Mouse (Mus musculus) CH12.LX (cell line): ENCODE measurements around the gene Chrm3. TPM values are rescaled to one million over a fixed set of nuclear protein-coding genes. Genes with fewer than 3 reads are reported as not detected.

ENCODE experiments used
- DNase-seq: peaks from one replicate; pipeline ENCODE4 v3.0.0-alpha.2; 2013; ENCODE audit errors: extremely low read depth
- H3K27ac ChIP-seq: 2 replicates; pipeline ENCODE4 v1.5.1; 2012; ENCODE audit warnings: low read depth, mild to moderate bottlenecking, control low read depth, moderate library complexity; ENCODE audit not compliant: insufficient read depth
- H3K27me3 ChIP-seq: replicated peaks from 2 replicates; pipeline ENCODE3; 2012; ENCODE audit warnings: inconsistent platforms
- H3K36me3 ChIP-seq, 2 experiments: replicated peaks in 1 of 2; 2 replicates each; pipeline versions ENCODE3 to v1.6.1; 2012; ENCODE audit warnings: inconsistent platforms in 1 of 2, low read length in 1 of 2, mild to moderate bottlenecking in 1 of 2, mixed read lengths in 1 of 2, moderate library complexity in 1 of 2; ENCODE audit not compliant: control insufficient read depth in 1 of 2, insufficient read depth in 1 of 2
- H3K4me1 ChIP-seq, 2 experiments: 2 replicates each; pipeline ENCODE4 v1.6.1; 2012; ENCODE audit warnings: inconsistent platforms in 1 of 2, moderate library complexity in 1 of 2; ENCODE audit not compliant: insufficient read depth in 2 of 2, control insufficient read depth in 1 of 2
- H3K4me2 ChIP-seq: 2 replicates; pipeline ENCODE4 v1.6.1; 2012; ENCODE audit warnings: low read depth, mild to moderate bottlenecking, control low read depth; ENCODE audit not compliant: poor library complexity, insufficient read depth, severe bottlenecking
- H3K4me3 ChIP-seq, 3 experiments: fragments of 150-350 bp in 1 of 3; sonication (generic) in 1 of 3; replicated peaks in 1 of 3; 2 replicates each; pipeline versions ENCODE3 to v1.5.1; 2011 to 2012; ENCODE audit warnings: low read depth in 2 of 3, low read length in 2 of 3, mild to moderate bottlenecking in 2 of 3, moderate library complexity in 2 of 3, control low read depth in 1 of 3, improper control_type of control experiment in 1 of 3, inconsistent platforms in 1 of 3, mixed read lengths in 1 of 3; ENCODE audit not compliant: poor library complexity in 1 of 3
- H3K79me2 ChIP-seq: replicated peaks from 2 replicates; pipeline ENCODE4 v1.6.1; 2012; ENCODE audit warnings: mild to moderate bottlenecking, moderate library complexity; ENCODE audit not compliant: control insufficient read depth, poor library complexity, insufficient read depth, severe bottlenecking; ENCODE audit errors: extremely low read depth
- H3K9ac ChIP-seq: 2 replicates; pipeline ENCODE4 v1.6.1; 2012; ENCODE audit warnings: low read depth, mild to moderate bottlenecking, control low read depth, moderate library complexity; ENCODE audit not compliant: insufficient read depth
- H3K9me3 ChIP-seq: replicated peaks from 2 replicates; pipeline ENCODE3; 2012; ENCODE audit warnings: low read length, inconsistent platforms, mixed read lengths
- BHLHE40 ChIP-seq: IDR thresholded peaks from 2 replicates; pipeline ENCODE4 v1.6.1; 2011; ENCODE audit warnings: mild to moderate bottlenecking, low read depth, low read length, improper control_type of control experiment
- CHD1 ChIP-seq: IDR thresholded peaks from 2 replicates; pipeline ENCODE4 v1.6.1; 2012; ENCODE audit warnings: low read depth, low read length, improper control_type of control experiment, inconsistent platforms
- CHD2 ChIP-seq: IDR thresholded peaks from 2 replicates; pipeline ENCODE4 v1.6.1; 2011; ENCODE audit warnings: low read length, improper control_type of control experiment
- CTCF ChIP-seq, 2 experiments: IDR thresholded peaks in 1 of 2; conservative IDR thresholded peaks in 1 of 2; 2 replicates each; pipeline ENCODE4 v1.5.1; 2011 to 2012; ENCODE audit warnings: low read depth in 2 of 2, low read length in 2 of 2, improper control_type of control experiment in 1 of 2, inconsistent platforms in 1 of 2, mild to moderate bottlenecking in 1 of 2, moderate library complexity in 1 of 2
- E2F4 ChIP-seq: IDR thresholded peaks from 2 replicates; pipeline ENCODE4 v1.6.1; 2011; ENCODE audit warnings: low read depth, low read length, improper control_type of control experiment; ENCODE audit not compliant: insufficient replicate concordance
- ELF1 ChIP-seq: IDR thresholded peaks from 2 replicates; pipeline ENCODE4 v1.6.1; 2014; ENCODE audit warnings: low read depth, mild to moderate bottlenecking, inconsistent platforms, low read length, improper control_type of control experiment
- ETS1 ChIP-seq: conservative IDR thresholded peaks from 2 replicates; pipeline ENCODE4 v1.6.1; 2012; ENCODE audit warnings: low read depth, mild to moderate bottlenecking, inconsistent platforms, low read length, improper control_type of control experiment, moderate library complexity
- HCFC1 ChIP-seq: IDR thresholded peaks from 2 replicates; pipeline ENCODE4 v1.6.1; 2012; ENCODE audit warnings: low read depth, mild to moderate bottlenecking, inconsistent platforms, low read length, improper control_type of control experiment
- IRF4 ChIP-seq: IDR thresholded peaks from 2 replicates; pipeline ENCODE4 v1.6.1; 2014; ENCODE audit warnings: low read depth, mild to moderate bottlenecking, inconsistent platforms, low read length, improper control_type of control experiment
- JUND ChIP-seq: conservative IDR thresholded peaks from 2 replicates; pipeline ENCODE4 v1.6.1; 2011; ENCODE audit warnings: low read depth, low read length, improper control_type of control experiment
- MAX ChIP-seq: IDR thresholded peaks from 2 replicates; pipeline ENCODE4 v1.6.1; 2011; ENCODE audit warnings: low read length, improper control_type of control experiment
- MEF2A ChIP-seq: IDR thresholded peaks from 2 replicates; pipeline ENCODE4 v1.6.1; 2014; ENCODE audit warnings: low read depth, mild to moderate bottlenecking, inconsistent platforms, low read length, improper control_type of control experiment, borderline replicate concordance
- MXI1 ChIP-seq: IDR thresholded peaks from 2 replicates; pipeline ENCODE4 v1.6.1; 2011; ENCODE audit warnings: mild to moderate bottlenecking, low read depth, low read length, improper control_type of control experiment
- NRF1 ChIP-seq: IDR thresholded peaks from 2 replicates; pipeline ENCODE4 v1.6.1; 2014; ENCODE audit warnings: low read depth, mild to moderate bottlenecking, inconsistent platforms, low read length, improper control_type of control experiment, moderate library complexity
- PAX5 ChIP-seq: IDR thresholded peaks from 2 replicates; pipeline ENCODE4 v1.6.1; 2012; ENCODE audit warnings: low read length, inconsistent platforms, mixed read lengths
- POLR2A ChIP-seq: IDR thresholded peaks from 2 replicates; pipeline ENCODE4 v1.6.1; 2011; ENCODE audit warnings: low read depth, mild to moderate bottlenecking, improper control_type of control experiment, low read length
- POLR2AphosphoS2 ChIP-seq: IDR thresholded peaks from 2 replicates; pipeline ENCODE4 v1.6.1; 2011; ENCODE audit warnings: low read depth, low read length, improper control_type of control experiment
- SIN3A ChIP-seq: IDR thresholded peaks from 2 replicates; pipeline ENCODE4 v1.6.1; 2012; ENCODE audit warnings: low read length, improper control_type of control experiment, inconsistent platforms
- TBP ChIP-seq: conservative IDR thresholded peaks from 2 replicates; pipeline ENCODE4 v1.6.1; 2011; ENCODE audit warnings: low read depth, low read length, improper control_type of control experiment
- UBTF ChIP-seq: IDR thresholded peaks from 2 replicates; pipeline ENCODE4 v1.6.1; 2012; ENCODE audit warnings: low read depth, mild to moderate bottlenecking, inconsistent platforms, low read length, improper control_type of control experiment, moderate library complexity
- USF2 ChIP-seq: conservative IDR thresholded peaks from 2 replicates; pipeline ENCODE4 v1.6.1; 2011; ENCODE audit warnings: low read depth, low read length, improper control_type of control experiment
- ZC3H11A ChIP-seq: IDR thresholded peaks from 2 replicates; pipeline ENCODE4 v1.6.1; 2012; ENCODE audit warnings: low read depth, mild to moderate bottlenecking, inconsistent platforms, low read length, improper control_type of control experiment
- ZKSCAN1 ChIP-seq: IDR thresholded peaks from 2 replicates; pipeline ENCODE4 v1.6.1; 2012; ENCODE audit warnings: low read depth, inconsistent platforms, low read length, improper control_type of control experiment, borderline replicate concordance
- ZMIZ1 ChIP-seq: IDR thresholded peaks from 2 replicates; pipeline ENCODE4 v1.6.1; 2012; ENCODE audit warnings: low read depth, mild to moderate bottlenecking, inconsistent platforms, low read length, improper control_type of control experiment
- dilution Hi-C: fragments of 300-500 bp; cut with MboI; formaldehyde crosslinking; loops from 2 replicates; pipeline ENCODE4 v1.14.3; 2020; ENCODE audit warnings: low sequenced_read_pairs; ENCODE audit not compliant: extremely low pct_unique_long_range_greater_than_20kb, extremely low pct_ligation_motif_present
- in situ Hi-C: fragments of 300-500 bp; cut with MboI; formaldehyde crosslinking; loops from 3 replicates; pipeline ENCODE4 v1.14.3; 2019; ENCODE audit warnings: low sequenced_read_pairs, low pct_ligation_motif_present, low pct_unique_long_range_greater_than_20kb, mixed read lengths
- polyA plus RNA-seq: library from polyadenylated mRNA; unstranded; fragments of >175 nt; gene quantifications from 2 replicates; pipeline ENCODE4 v1.2.1, GENCODE M21; 2012; ENCODE audit warnings: low read depth; ENCODE audit not compliant: insufficient read length
- total RNA-seq, 2 experiments: library from RNA; depleted of rRNA; stranded (reverse); fragments of 300-350 nt in 1 of 2; fragments of >200 nt in 1 of 2; gene quantifications; 2 replicates each; pipeline ENCODE4 v1.2.3; 2012 to 2014

The Chrm3 gene
- total and polyA plus RNA-seq, 3 experiments: not detected

- in situ Hi-C loops: no loop called here
- H3K9me3 ChIP-seq: peaks cover 2% of the 10 kb centered on the region
- no peak overlapping the region for H3K4me2 ChIP-seq
- no peak overlapping the region for H3K4me3 ChIP-seq
- dilution Hi-C loops: no loop called here
- no peak for TF ChIP-seq ZMIZ1
- TF ChIP-seq CHD1: no peak
- TF ChIP-seq UBTF: no peak
- TF ChIP-seq ETS1: no peak
- no peak for TF ChIP-seq IRF4
- TF ChIP-seq MEF2A: no peak
- no peak for TF ChIP-seq ZKSCAN1
- no peak for TF ChIP-seq MXI1
- no peak for TF ChIP-seq BHLHE40
- no peak for TF ChIP-seq POLR2A
- TF ChIP-seq JUND: no peak
- no peaks in the 10 kb centered on the region for H3K36me3 ChIP-seq
- no peaks in the 10 kb centered on the region for H3K27me3 ChIP-seq
- H3K9ac ChIP-seq: no peak overlapping the region
- DNase-seq: no peak
- H3K4me1 ChIP-seq: no peaks in the 10 kb centered on the region
- no peak overlapping the region for H3K27ac ChIP-seq
- no peaks in the 10 kb centered on the region for H3K79me2 ChIP-seq
Measured at GRCm38 (mm10) chr13:10053301-10053889, 307.3 kb downstream of the Chrm3 start.

- no peaks in the 10 kb centered on the region for H3K36me3 ChIP-seq
- peaks cover 2 to 7% of the 10 kb centered on the region in 2 experiments; a peak in 3 of 4 replicates for H3K4me1 ChIP-seq
- H3K4me2 ChIP-seq: no peak overlapping the region
- dilution Hi-C loops (no loop called here), in situ Hi-C loops (no loop called here)
- no peaks in the 10 kb centered on the region for H3K79me2 ChIP-seq
- TF ChIP-seq MXI1: no peak
- no peak for TF ChIP-seq ELF1
- no peak for TF ChIP-seq USF2
- no peak for TF ChIP-seq NRF1
- no peak for TF ChIP-seq SIN3A
- TF ChIP-seq E2F4: no peak
- no peak for TF ChIP-seq HCFC1
- no peak for TF ChIP-seq PAX5
- no peak for TF ChIP-seq BHLHE40
- TF ChIP-seq UBTF: no peak
- TF ChIP-seq MAX: no peak
- TF ChIP-seq TBP: no peak
- no peak for TF ChIP-seq CHD2
- no peak for TF ChIP-seq POLR2AphosphoS2
- no peak for TF ChIP-seq MEF2A
- no peak for TF ChIP-seq ZC3H11A
- TF ChIP-seq ZMIZ1: no peak
- TF ChIP-seq ETS1: no peak
- no peak for TF ChIP-seq CTCF (conservative IDR thresholded peaks at IDR 0.05 in 1 of 2, IDR thresholded peaks at IDR 0.05 in 1 of 2; ENCODE audit: low read depth in 2 of 2, low read length in 2 of 2)
- no peak for TF ChIP-seq JUND
- no peak overlapping the region for H3K4me3 ChIP-seq
- no peak overlapping the region for H3K9ac ChIP-seq
- DNase-seq: no peak
- no peak overlapping the region for H3K27ac ChIP-seq
- no peaks in the 10 kb centered on the region for H3K27me3 ChIP-seq
- no peaks in the 10 kb centered on the region for H3K9me3 ChIP-seq
Measured at GRCm38 (mm10) chr13:10045651-10046350, 314.8 kb downstream of the Chrm3 start.
